Mouse (Mus musculus): ENCODE data around the gene Gstz1. TPM values are rescaled to one million over a fixed set of nuclear protein-coding genes. Genes with fewer than 3 reads are reported as not detected.
"Not testable (repeated sequence)": the region's sequence is repeated elsewhere in the genome, so short reads cannot be mapped to it uniquely, and the experiment has no call there.

Gene Gstz1
- polyA plus RNA-seq, 1 experiment from 2014 or later, result 39.2 TPM

GRCm38 (mm10) chr12:87193008-87193407 lies 46.0 kb downstream of the Gstz1 start:
- Histone ChIP-seq H3K4me3 (ENCODE audit: low read depth, low read length) (no peak overlapping the region), H3K27me3 (ENCODE audit: control insufficient read depth, insufficient read depth, low read length) (no peaks in the 10 kb centered on the region), H3K4me2 (ENCODE audit: low read depth, low read length) (no peak overlapping the region), H3K27ac (ENCODE audit: low read depth, low read length) (no peak overlapping the region), H3K9me3 (ENCODE audit: control insufficient read depth, low read length) (no peaks in the 10 kb centered on the region), H3K36me3 (ENCODE audit: control insufficient read depth, insufficient read depth, low read length) (no peaks in the 10 kb centered on the region), H3K9ac (replicated peaks; ENCODE audit: low read depth, low read length) (no peak overlapping the region), H3K4me1 (ENCODE audit: control insufficient read depth, insufficient read depth, low read length) (no peaks in the 10 kb centered on the region)
- 100% methylated on average over 3 of the region's 3 CpGs for WGBS
- ATAC-seq (ENCODE audit: low read depth), result no peak

- WGBS, result 84% methylated on average over 1 of the region's 1 CpGs
- Histone ChIP-seq H3K36me3 (ENCODE audit: control insufficient read depth, insufficient read depth, low read length) (no peaks in the 10 kb centered on the region), H3K4me1 (ENCODE audit: control insufficient read depth, insufficient read depth, low read length) (peaks cover 8% of the 10 kb centered on the region), H3K27ac (ENCODE audit: low read depth, low read length) (no peak overlapping the region), H3K9ac (replicated peaks; ENCODE audit: low read depth, low read length) (no peak overlapping the region), H3K9me3 (ENCODE audit: control insufficient read depth, low read length) (no peaks in the 10 kb centered on the region), H3K4me3 (ENCODE audit: low read depth, low read length) (no peak overlapping the region), H3K4me2 (ENCODE audit: low read depth, low read length) (no peak overlapping the region), H3K27me3 (ENCODE audit: control insufficient read depth, insufficient read depth, low read length) (no peaks in the 10 kb centered on the region)
- no peak for ATAC-seq (ENCODE audit: low read depth)
Measured at GRCm38 (mm10) chr12:87195069-87195468, 48.1 kb downstream of the Gstz1 start.

GRCm38 (mm10) chr12:87196310-87196709 lies 49.3 kb downstream of the Gstz1 start:
- H3K4me3 ChIP-seq (ENCODE audit: low read depth, low read length), result no peak overlapping the region
- H3K9me3 ChIP-seq (ENCODE audit: control insufficient read depth, low read length), result no peaks in the 10 kb centered on the region
- no peaks in the 10 kb centered on the region for H3K27me3 ChIP-seq (ENCODE audit: control insufficient read depth, insufficient read depth, low read length)
- H3K27ac ChIP-seq (ENCODE audit: low read depth, low read length), result no peak overlapping the region
- no peak for ATAC-seq (ENCODE audit: low read depth)
- H3K4me2 ChIP-seq (ENCODE audit: low read depth, low read length), result no peak overlapping the region
- H3K4me1 ChIP-seq (ENCODE audit: control insufficient read depth, insufficient read depth, low read length), result peaks cover 8% of the 10 kb centered on the region
- no peaks in the 10 kb centered on the region for H3K36me3 ChIP-seq (ENCODE audit: control insufficient read depth, insufficient read depth, low read length)
- no peak overlapping the region for H3K9ac ChIP-seq (replicated peaks; ENCODE audit: low read depth, low read length)

- H3K4me3 ChIP-seq (ENCODE audit: low read depth, low read length), result peak overlapping the region; percentile 54
- no peak for ATAC-seq (ENCODE audit: low read depth)
- H3K27ac ChIP-seq (ENCODE audit: low read depth, low read length), result no peak overlapping the region
- peak overlapping the region; percentile 60 for H3K4me2 ChIP-seq (ENCODE audit: low read depth, low read length)
- 42% methylated on average over 6 of the region's 6 CpGs for WGBS
- no peaks in the 10 kb centered on the region for H3K27me3 ChIP-seq (ENCODE audit: control insufficient read depth, insufficient read depth, low read length)
- H3K9ac ChIP-seq (replicated peaks; ENCODE audit: low read depth, low read length), result peak overlapping the region; percentile 87; the same call in 1 of the 2 replicates
- H3K9me3 ChIP-seq (ENCODE audit: control insufficient read depth, low read length), result no peaks in the 10 kb centered on the region
- H3K36me3 ChIP-seq (ENCODE audit: control insufficient read depth, insufficient read depth, low read length), result no peaks in the 10 kb centered on the region
- H3K4me1 ChIP-seq (ENCODE audit: control insufficient read depth, insufficient read depth, low read length), result peaks cover 8% of the 10 kb centered on the region
Measured at GRCm38 (mm10) chr12:87198792-87199191, 51.8 kb downstream of the Gstz1 start.

- H3K9me3 ChIP-seq (ENCODE audit: control insufficient read depth, low read length), result no peaks in the 10 kb centered on the region
- peaks cover 8% of the 10 kb centered on the region for H3K4me1 ChIP-seq (ENCODE audit: control insufficient read depth, insufficient read depth, low read length)
- H3K9ac ChIP-seq (replicated peaks; ENCODE audit: low read depth, low read length), result peak within 1 kb of the TSS; percentile 87
- H3K4me2 ChIP-seq (ENCODE audit: low read depth, low read length), result peak within 1 kb of the TSS; percentile 60
- peak; percentile 76 for ATAC-seq (ENCODE audit: low read depth)
- H3K4me3 ChIP-seq (ENCODE audit: low read depth, low read length), result peak within 1 kb of the TSS; percentile 54
- H3K27me3 ChIP-seq (ENCODE audit: control insufficient read depth, insufficient read depth, low read length), result no peaks in the 10 kb centered on the region
- H3K36me3 ChIP-seq (ENCODE audit: control insufficient read depth, insufficient read depth, low read length), result no peaks in the 10 kb centered on the region
- WGBS, result under 1% methylated on average over 35 of the region's 38 CpGs
- peak within 1 kb of the TSS; percentile 80 for H3K27ac ChIP-seq (ENCODE audit: low read depth, low read length)
Measured at GRCm38 (mm10) chr12:87199206-87199972, 52.4 kb downstream of the Gstz1 start, which contains the start of gene Samd15. TSS of gene Samd15 (plus strand) at chr12:87199723.

GRCm38 (mm10) chr12:87199973-87200586 lies 53.1 kb downstream of the Gstz1 start, which contains the start of gene Tmed8:
TSS of gene Tmed8 (minus strand) at chr12:87200454.
- peak; percentile 98 for ATAC-seq (ENCODE audit: low read depth)
- Histone ChIP-seq H3K36me3 (ENCODE audit: control insufficient read depth, insufficient read depth, low read length) (no peaks in the 10 kb centered on the region), H3K27me3 (ENCODE audit: control insufficient read depth, insufficient read depth, low read length) (no peaks in the 10 kb centered on the region), H3K27ac (ENCODE audit: low read depth, low read length) (peak within 1 kb of the TSS; percentile 80), H3K4me2 (ENCODE audit: low read depth, low read length) (peak within 1 kb of the TSS; percentile 60), H3K4me3 (ENCODE audit: low read depth, low read length) (peak within 1 kb of the TSS; percentile 54), H3K9ac (replicated peaks; ENCODE audit: low read depth, low read length) (peak within 1 kb of the TSS; percentile 87), H3K4me1 (ENCODE audit: control insufficient read depth, insufficient read depth, low read length) (peaks cover 8% of the 10 kb centered on the region), H3K9me3 (ENCODE audit: control insufficient read depth, low read length) (no peaks in the 10 kb centered on the region)
- whole genome bisulfite sequencing, result under 1% methylated on average over 60 of the region's 70 CpGs

- no peaks in the 10 kb centered on the region for H3K27me3 ChIP-seq (ENCODE audit: control insufficient read depth, insufficient read depth, low read length)
- no peaks in the 10 kb centered on the region for H3K36me3 ChIP-seq (ENCODE audit: control insufficient read depth, insufficient read depth, low read length)
- H3K4me2 ChIP-seq (ENCODE audit: low read depth, low read length), result no peak overlapping the region
- ATAC-seq (ENCODE audit: low read depth), result no peak
- no peaks in the 10 kb centered on the region for H3K9me3 ChIP-seq (ENCODE audit: control insufficient read depth, low read length)
- H3K9ac ChIP-seq (replicated peaks; ENCODE audit: low read depth, low read length), result no peak overlapping the region
- WGBS, result 77% methylated on average over 5 of the region's 5 CpGs
- H3K27ac ChIP-seq (ENCODE audit: low read depth, low read length), result no peak overlapping the region
- H3K4me1 ChIP-seq (ENCODE audit: control insufficient read depth, insufficient read depth, low read length), result peaks cover 8% of the 10 kb centered on the region
- H3K4me3 ChIP-seq (ENCODE audit: low read depth, low read length), result no peak overlapping the region
Measured at GRCm38 (mm10) chr12:87201694-87202093, 54.7 kb downstream of the Gstz1 start.

GRCm38 (mm10) chr12:87205789-87206188 lies 58.8 kb downstream of the Gstz1 start:
- not testable (repeated sequence) for H3K4me3 ChIP-seq (ENCODE audit: low read depth, low read length); ATAC-seq (ENCODE audit: low read depth); H3K4me1 ChIP-seq (ENCODE audit: control insufficient read depth, insufficient read depth, low read length); H3K9me3 ChIP-seq (ENCODE audit: control insufficient read depth, low read length); H3K4me2 ChIP-seq (ENCODE audit: low read depth, low read length); H3K27ac ChIP-seq (ENCODE audit: low read depth, low read length); H3K9ac ChIP-seq (replicated peaks; ENCODE audit: low read depth, low read length); H3K36me3 ChIP-seq (ENCODE audit: control insufficient read depth, insufficient read depth, low read length); H3K27me3 ChIP-seq (ENCODE audit: control insufficient read depth, insufficient read depth, low read length)
- 95% methylated on average over 5 of the region's 5 CpGs for WGBS
